Mouse (Mus musculus) midbrain, postnatal 0 days (tissue): ENCODE data around the gene Gm21976. TPM values are rescaled to one million over a fixed set of nuclear protein-coding genes. Genes with fewer than 3 reads are reported as not detected.

Experiments used
- ATAC-seq: fragments of 200-750 bp; cut with Nextera tagmentation; 2 replicates; pipeline ENCODE4 v1.8.0; 2017; ENCODE audit warnings: moderate number of reproducible peaks, mild to moderate bottlenecking, moderate TSS enrichment, moderate library complexity; ENCODE audit not compliant: low FRiP score
- DNase-seq: peaks from one replicate; pipeline ENCODE4 v3.0.0-alpha.2; 2015; ENCODE audit warnings: low spot score
- H3K27ac ChIP-seq: fragments of 300-500 bp; sonication (generic); 2 replicates; pipeline ENCODE4 v1.5.1; 2014; ENCODE audit warnings: low read depth, mild to moderate bottlenecking, low read length, mixed read lengths
- H3K27me3 ChIP-seq: fragments of 300-500 bp; sonication (generic); 2 replicates; pipeline ENCODE4 v1.6.1; 2014; ENCODE audit warnings: low read length, control low read depth, mixed read lengths; ENCODE audit not compliant: insufficient read depth
- H3K36me3 ChIP-seq: fragments of 300-500 bp; sonication (generic); 2 replicates; pipeline ENCODE4 v1.6.1; 2014; ENCODE audit warnings: low read length, control low read depth, mixed read lengths; ENCODE audit not compliant: insufficient read depth
- H3K4me1 ChIP-seq: fragments of 300-500 bp; sonication (generic); 2 replicates; pipeline ENCODE4 v1.6.1; 2014; ENCODE audit warnings: mild to moderate bottlenecking, control low read depth, antibody characterized with exemption, low read length, mixed read lengths; ENCODE audit not compliant: insufficient read depth
- H3K4me2 ChIP-seq: fragments of 300-500 bp; sonication (generic); 2 replicates; pipeline ENCODE4 v1.6.1; 2014; ENCODE audit warnings: low read depth, mild to moderate bottlenecking, low read length, mixed read lengths; ENCODE audit not compliant: poor library complexity, severe bottlenecking
- H3K4me3 ChIP-seq: fragments of 300-500 bp; sonication (generic); 2 replicates; pipeline ENCODE4 v1.5.1; 2014; ENCODE audit warnings: low read depth, mild to moderate bottlenecking, low read length, moderate library complexity
- H3K9ac ChIP-seq: fragments of 300-500 bp; sonication (generic); replicated peaks from 2 replicates; pipeline ENCODE4 v1.6.1; 2014; ENCODE audit warnings: mild to moderate bottlenecking, low read length, moderate library complexity, mixed read lengths; ENCODE audit not compliant: poor library complexity, severe bottlenecking
- H3K9me3 ChIP-seq: fragments of 300-500 bp; sonication (generic); 2 replicates; pipeline ENCODE4 v1.6.1; 2016; ENCODE audit warnings: low read length, control low read depth
- CTCF ChIP-seq: IDR thresholded peaks from 2 replicates; pipeline ENCODE4 v1.5.1; 2016; ENCODE audit warnings: antibody characterized with exemption, mild to moderate bottlenecking
- WGBS: fragments of 180-500 bp; shearing (Covaris S2); extraction: QIAGEN DNeasy Blood & Tissue Kit; methylation state at CpG from one replicate; pipeline ENCODE4 v1.1.7; 2014; 5-methylcytosine and 5-hydroxymethylcytosine counted together
- polyA plus RNA-seq: library from polyadenylated mRNA; unstranded; fragments of >200 nt; fragmentation: Nextera tagmentation; extraction: Ambion mirVana; gene quantifications from 2 replicates; pipeline ENCODE4 v1.2.1, GENCODE M21; 2015
- total RNA-seq: library from RNA; depleted of rRNA; stranded (reverse); fragments of >200 nt; gene quantifications from 2 replicates; pipeline ENCODE4 v1.2.3, GENCODE M21; 2014

The Gm21976 gene
- total and polyA plus RNA-seq, 2 experiments from 2014 or later, result not detected

- H3K27me3 ChIP-seq, result peaks cover 57% of the 10 kb centered on the region
- no peak overlapping the region for H3K4me2 ChIP-seq
- H3K27ac ChIP-seq, result no peak overlapping the region
- DNase-seq (no peak), ATAC-seq (no peak)
- WGBS, result 8% methylated on average over 8 of the region's 8 CpGs
- no peaks in the 10 kb centered on the region for H3K36me3 ChIP-seq
- no peak overlapping the region for H3K9ac ChIP-seq
- H3K4me1 ChIP-seq, result 0 out of 2 replicates have a peak, but pooled peaks cover 3% of the 10 kb centered on the region
- TF ChIP-seq CTCF, result peak; percentile 55
- no peak overlapping the region for H3K4me3 ChIP-seq
- H3K9me3 ChIP-seq, result no peaks in the 10 kb centered on the region
Observed at GRCm38 (mm10) chr13:98351527-98351926, 71.8 kb downstream of the Gm21976 start.

GRCm38 (mm10) chr13:98352381-98352975 lies 72.8 kb downstream of the Gm21976 start:
- no peak for ATAC-seq
- H3K27me3 ChIP-seq, result peaks cover 62% of the 10 kb centered on the region
- 15% methylated on average over 14 of the region's 14 CpGs for WGBS

GRCm38 (mm10) chr13:98353709-98354089 lies 74.0 kb downstream of the Gm21976 start:
- Histone ChIP-seq H3K4me2 (peak overlapping the region; percentile 48), H3K9me3 (no peaks in the 10 kb centered on the region), H3K27me3 (peaks cover 71% of the 10 kb centered on the region), H3K4me3 (peak overlapping the region; percentile 35), H3K4me1 (0 out of 2 replicates have a peak, but pooled peaks cover 3% of the 10 kb centered on the region), H3K36me3 (no peaks in the 10 kb centered on the region), H3K9ac (no peak overlapping the region), H3K27ac (no peak overlapping the region)
- ATAC-seq (no peak), DNase-seq (no peak)
- under 1% methylated on average over 13 of the region's 13 CpGs for WGBS
- TF ChIP-seq CTCF, result no peak

More at GRCm38 (mm10) chr13:98352381-98352975, 72.8 kb downstream of the Gm21976 start:
- H3K9ac ChIP-seq, result no peak overlapping the region
- H3K9me3 ChIP-seq, result no peaks in the 10 kb centered on the region
- no peak overlapping the region for H3K4me2 ChIP-seq
- no peak overlapping the region for H3K4me3 ChIP-seq
- DNase-seq, result no peak
- TF ChIP-seq CTCF, result no peak
- 0 out of 2 replicates have a peak, but pooled peaks cover 3% of the 10 kb centered on the region for H3K4me1 ChIP-seq
- H3K36me3 ChIP-seq, result no peaks in the 10 kb centered on the region
- H3K27ac ChIP-seq, result no peak overlapping the region

- H3K9ac ChIP-seq, result no peak within 1 kb of the TSS
- H3K4me2 ChIP-seq, result peak within 1 kb of the TSS; percentile 48
- DNase-seq (peak; percentile 32), ATAC-seq (peak; percentile 45; the same call in 1 of the 2 replicates)
- H3K4me1 ChIP-seq, result 0 out of 2 replicates have a peak, but pooled peaks cover 3% of the 10 kb centered on the region
- no peaks in the 10 kb centered on the region for H3K9me3 ChIP-seq
- H3K27ac ChIP-seq, result no peak within 1 kb of the TSS
- no peaks in the 10 kb centered on the region for H3K36me3 ChIP-seq
- WGBS, result under 1% methylated on average over 65 of the region's 76 CpGs
- H3K27me3 ChIP-seq, result peaks cover 74% of the 10 kb centered on the region
- no peak for TF ChIP-seq CTCF
- H3K4me3 ChIP-seq, result peak within 1 kb of the TSS; percentile 35
Observed at GRCm38 (mm10) chr13:98354090-98354801, 74.6 kb downstream of the Gm21976 start, which contains the start of gene Foxd1. Gene Foxd1 (plus strand): TSS chr13:98354242.

- Histone ChIP-seq H3K27me3 (peaks cover 73% of the 10 kb centered on the region), H3K4me3 (peak overlapping the region; percentile 35), H3K36me3 (no peaks in the 10 kb centered on the region), H3K9ac (no peak overlapping the region), H3K4me1 (0 out of 2 replicates have a peak, but pooled peaks cover 3% of the 10 kb centered on the region), H3K9me3 (no peaks in the 10 kb centered on the region), H3K4me2 (peak overlapping the region; percentile 48), H3K27ac (no peak overlapping the region)
- WGBS, result 1% methylated on average over 76 of the region's 102 CpGs
- no peak for TF ChIP-seq CTCF
- DNase-seq (no peak), ATAC-seq (peak; percentile 42; the same call in 1 of the 2 replicates)
Observed at GRCm38 (mm10) chr13:98354871-98355558, 75.3 kb downstream of the Gm21976 start.
